Mouse (Mus musculus) heart, postnatal 0 days (tissue): ENCODE results near the gene Nptx2.

Source experiments
- CTCF ChIP-seq: IDR thresholded peaks from 2 replicates; pipeline ENCODE4 v1.5.1; 2016; ENCODE audit warnings: antibody characterized with exemption, control low read depth, low read depth
- EP300 ChIP-seq: IDR thresholded peaks from 2 replicates; pipeline ENCODE4 v1.6.1; 2016; ENCODE audit warnings: antibody characterized with exemption, low read depth

- no peak for TF ChIP-seq CTCF
- no peak for TF ChIP-seq EP300
Observed at GRCm38 (mm10) chr5:144504239-144504638, 41.5 kb upstream of the Nptx2 start.
